Mouse (Mus musculus) CH12.LX (cell line): ENCODE data around the gene Col28a1.

Source experiments
- CTCF ChIP-seq, 2 experiments: IDR thresholded peaks in 1 of 2; conservative IDR thresholded peaks in 1 of 2; 2 replicates each; pipeline ENCODE4 v1.5.1; 2011 to 2012; ENCODE audit warnings: low read depth in 2 of 2, low read length in 2 of 2, improper control_type of control experiment in 1 of 2, inconsistent platforms in 1 of 2, mild to moderate bottlenecking in 1 of 2, moderate library complexity in 1 of 2
- EP300 ChIP-seq: IDR thresholded peaks from 2 replicates; pipeline ENCODE4 v1.6.1; 2011; ENCODE audit warnings: low read length, improper control_type of control experiment
- ETS1 ChIP-seq: conservative IDR thresholded peaks from 2 replicates; pipeline ENCODE4 v1.6.1; 2012; ENCODE audit warnings: low read depth, mild to moderate bottlenecking, inconsistent platforms, low read length, improper control_type of control experiment, moderate library complexity
- JUND ChIP-seq: conservative IDR thresholded peaks from 2 replicates; pipeline ENCODE4 v1.6.1; 2011; ENCODE audit warnings: low read depth, low read length, improper control_type of control experiment
- KAT2A ChIP-seq: IDR thresholded peaks from 2 replicates; pipeline ENCODE4 v1.6.1; 2012; ENCODE audit warnings: low read length, improper control_type of control experiment, inconsistent platforms; ENCODE audit not compliant: insufficient replicate concordance
- POLR2A ChIP-seq: IDR thresholded peaks from 2 replicates; pipeline ENCODE4 v1.6.1; 2011; ENCODE audit warnings: low read depth, mild to moderate bottlenecking, improper control_type of control experiment, low read length
- RCOR1 ChIP-seq: conservative IDR thresholded peaks from 2 replicates; pipeline ENCODE4 v1.6.1; 2012; ENCODE audit warnings: low read depth, mild to moderate bottlenecking, inconsistent platforms, low read length, improper control_type of control experiment
- TBP ChIP-seq: conservative IDR thresholded peaks from 2 replicates; pipeline ENCODE4 v1.6.1; 2011; ENCODE audit warnings: low read depth, low read length, improper control_type of control experiment
- ZMIZ1 ChIP-seq: IDR thresholded peaks from 2 replicates; pipeline ENCODE4 v1.6.1; 2012; ENCODE audit warnings: low read depth, mild to moderate bottlenecking, inconsistent platforms, low read length, improper control_type of control experiment

DNA sequence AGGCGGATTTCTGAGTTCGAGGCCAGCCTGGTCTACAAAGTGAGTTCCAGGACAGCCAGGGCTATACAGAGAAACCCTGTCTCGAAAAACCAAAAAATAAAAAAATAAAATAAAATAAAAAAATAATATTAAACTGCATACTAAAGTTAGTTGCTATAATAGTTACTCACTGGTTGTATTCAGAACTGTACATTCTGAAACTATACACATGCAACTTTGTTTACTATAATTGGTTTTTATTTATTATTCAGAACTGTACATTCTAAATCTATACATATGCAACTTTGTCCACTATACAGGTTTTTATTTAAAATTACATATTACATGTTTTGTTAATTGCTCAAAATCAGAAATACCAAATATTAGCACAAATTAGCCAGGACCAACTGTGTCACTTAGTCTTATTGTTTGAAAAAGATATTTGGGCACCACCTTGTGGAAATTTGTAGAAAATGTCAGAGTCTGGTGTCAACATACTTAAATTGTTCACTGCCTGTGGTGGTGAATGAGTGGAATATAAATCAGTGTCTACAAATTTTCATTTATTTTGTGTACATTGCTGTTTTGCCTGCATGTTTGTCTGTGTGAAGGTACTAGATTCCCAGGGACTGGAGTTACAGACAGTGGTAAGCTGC is 3.7 kb downstream of the Col28a1 start:
- TF ChIP-seq TBP: no peak
- no peak for TF ChIP-seq EP300
- TF ChIP-seq KAT2A: no peak
- no peak for TF ChIP-seq RCOR1
- peak in 1 of 2 experiments; percentile 71; a peak in 2 of 4 replicates for TF ChIP-seq CTCF (conservative IDR thresholded peaks at IDR 0.05 in 1 of 2, IDR thresholded peaks at IDR 0.05 in 1 of 2; ENCODE audit: low read depth in 2 of 2, low read length in 2 of 2)
- TF ChIP-seq JUND: no peak
- no peak for TF ChIP-seq ZMIZ1
- no peak for TF ChIP-seq ETS1
- TF ChIP-seq POLR2A: no peak
